9 mouse cellular contexts compared by ENCODE assay signal in genomic region chrX:99043275-99043674, GRCm38 (mm10). TPM values are rescaled to one million over a fixed set of nuclear protein-coding genes. Genes with fewer than 3 reads are reported as not detected.
DNase-seq lines count a peak whose midpoint lies in the region; TF ChIP-seq lines count a peak whose summit lies in the region.
"Had no signal": no experiment of that assay in that cellular context is flagged by ENCODE, and none has a peak within 500 bp of the region (broad histone marks: within the 10 kb centered on the region; RNA-seq: fewer than 3 reads in every experiment).

No protein-coding gene starts in this region.

- TF ChIP-seq POLR2A in ES-Bruce4 (IDR thresholded peaks at IDR 0.05; ENCODE audit: insufficient read depth, low read length): no peak

- H3K79me2 ChIP-seq in macrophage (ENCODE audit: inconsistent target): peaks cover 52% of the 10 kb centered on the region

- H3K4me1 ChIP-seq in ES-Bruce4 (ENCODE audit: control insufficient read depth, insufficient read depth, low read length): no peaks in the 10 kb centered on the region
- 0 out of 2 replicates have a peak, but pooled peaks cover 4% of the 10 kb centered on the region for H3K4me1 ChIP-seq in hindbrain, embryonic 10.5 days (replicated peaks)

- no peaks in the 10 kb centered on the region for H3K9me3 ChIP-seq in ES-Bruce4 (replicated peaks; ENCODE audit: control insufficient read depth, insufficient read depth, low read length, poor library complexity, severe bottlenecking)
- H3K9me3 ChIP-seq in hindbrain, embryonic 10.5 days: no peaks in the 10 kb centered on the region

- peak; percentile 87 for DNase-seq in heart, adult 11 months
- DNase-seq in heart, postnatal 36 days: no peak
- no peak for DNase-seq in hindbrain, embryonic 10.5 days (ENCODE audit: low spot score)
- no peak for DNase-seq in ovary, postnatal 36 days (ENCODE audit: low spot score)
- DNase-seq in right cerebral cortex, postnatal 4 days: no peak
- no peak for DNase-seq in urinary bladder, postnatal 25 days (ENCODE audit: low spot score)
- DNase-seq: thymus, postnatal 14 days had no signal

- H3K27me3 ChIP-seq in ES-Bruce4 (ENCODE audit: control insufficient read depth, insufficient read depth, low read length, poor library complexity, severe bottlenecking): no peaks in the 10 kb centered on the region
- peaks cover 89% of the 10 kb centered on the region for H3K27me3 ChIP-seq in hindbrain, embryonic 10.5 days (ENCODE audit: insufficient read depth, poor library complexity, severe bottlenecking)

- no peak for TF ChIP-seq EP300 in ES-Bruce4 (IDR thresholded peaks at IDR 0.05; ENCODE audit: insufficient read depth, low read depth, low read length)

- intact Hi-C loops in heart, postnatal 36 days (cut with DNase I): loop anchor here (5.0 kb wide), 1 partner anchor 51 kb away; no protein-coding TSS in a partner anchor

- 39% methylated on average over 6 of the region's 6 CpGs for WGBS in hindbrain, embryonic 10.5 days
- 17% methylated on average over 6 of the region's 6 CpGs for WGBS in macrophage (ENCODE audit: missing documents)

- TF ChIP-seq CTCF in ES-Bruce4 (IDR thresholded peaks at IDR 0.05; ENCODE audit: low read depth, low read length): no peak

- H3K36me3 ChIP-seq in ES-Bruce4 (ENCODE audit: control insufficient read depth, insufficient read depth, low read length, poor library complexity, severe bottlenecking) (no peaks in the 10 kb centered on the region), macrophage (ENCODE audit: inconsistent target) (no peaks in the 10 kb centered on the region)
- H3K36me3 ChIP-seq in hindbrain, embryonic 10.5 days: no peaks in the 10 kb centered on the region

- peak overlapping the region; percentile 34 for H3K9ac ChIP-seq in ES-Bruce4 (ENCODE audit: low read depth, poor library complexity, severe bottlenecking)

- no peak overlapping the region for H3K27ac ChIP-seq in ES-Bruce4 (ENCODE audit: insufficient read depth, low read length)
- H3K27ac ChIP-seq in hindbrain, embryonic 10.5 days: no peak overlapping the region
- H3K27ac ChIP-seq in macrophage: peak overlapping the region; percentile 89

- H3K4me3 ChIP-seq in ES-Bruce4 (ENCODE audit: low read depth, low read length) (peak overlapping the region; percentile 87), macrophage (ENCODE audit: inconsistent target) (peak overlapping the region; percentile 57)
- peak overlapping the region; percentile 58 for H3K4me3 ChIP-seq in hindbrain, embryonic 10.5 days

RNA-seq across cellular contexts. Expression of gene Stard8, which starts 40.2 kb away (rescaled TPM):
- total RNA-seq in heart, postnatal 36 days (2021): 10 to 100 TPM; 31.6 to 32.2 TPM
- polyA plus RNA-seq in ES-Bruce4 (2011; ENCODE audit: insufficient read depth, insufficient read length, low read depth, missing spikeins) (24.5 and 24.8 TPM in 2 replicates), macrophage (2018) (38.4 to 50.2 TPM (median 42.6 TPM) in 3 replicates)
- 15.9 and 17.5 TPM in 2 replicates for polyA plus RNA-seq in hindbrain, embryonic 10.5 days (2016; fragmentation: Nextera tagmentation; extraction: Ambion mirVana)
- total RNA-seq in macrophage (2018; cell fraction: chromatin; rRNA removed): 100 to 1,000 TPM in 7 of 26 experiments, 10 to 100 TPM in 19; 20.9 to 142 (median 62.6) TPM
- 10 to 100 TPM; 21.6 to 68.1 (median 33.3) TPM for total RNA-seq in macrophage (2018; cell fraction: cytosol; rRNA removed)
- 100 to 1,000 TPM in 1 of 26 experiments, 10 to 100 TPM in 25; 22.9 to 107 (median 44.6) TPM for total RNA-seq in macrophage (2018; cell fraction: nucleus; rRNA removed)
